Mouse (Mus musculus) Patski (cell line): Measurements from ENCODE around the gene Pfkfb2. TPM values are rescaled to one million over a fixed set of nuclear protein-coding genes. Genes with fewer than 3 reads are reported as not detected.

ENCODE experiments used
- ATAC-seq: fragments of 100-300 bp; one replicate; pipeline ENCODE4 v1.8.0; 2021
- CTCF ChIA-PET: fragments of 350-600 bp; sonication (Branson Sonifier 250); formaldehyde crosslinking; loops from one replicate; lab custom pipeline; 2022; ENCODE audit warnings: inconsistent platforms; lab: Charles Lee
- POLR2A ChIA-PET: fragments of 350-600 bp; sonication (Branson Sonifier 250); formaldehyde crosslinking; loops from one replicate; lab custom pipeline; 2022; ENCODE audit warnings: antibody characterized with exemption, inconsistent platforms; lab: Charles Lee
- DNase-seq: peaks from one replicate; pipeline ENCODE4 v3.0.0-alpha.2; 2011; ENCODE audit warnings: low read depth, low spot score
- H3K27me3 ChIP-seq: fragments of 371-371 bp; one replicate; pipeline ENCODE4 v1.5.1; 2021
- CTCF ChIP-seq: fragments of 100-300 bp; IDR thresholded peaks from one replicate; pipeline ENCODE4 v1.5.1; 2021
- in situ Hi-C: fragments of 300-500 bp; cut with MboI; formaldehyde crosslinking; loops from 3 replicates; pipeline ENCODE4 v1.11.1; 2018; ENCODE audit warnings: low pct_unique_long_range_greater_than_20kb, mixed read lengths
- polyA plus RNA-seq: library from polyadenylated mRNA; unstranded; gene quantifications from one replicate; pipeline ENCODE4 v1.2.3, GENCODE M21; 2021

Pfkfb2 gene
- polyA plus RNA-seq, 1 experiment from 2014 or later = 26.0 TPM

GRCm38 (mm10) chr1:130761597-130761996, 32.5 kb upstream of the Pfkfb2 start:
- ATAC-seq = no peak
- no peak for TF ChIP-seq CTCF
- DNase-seq = no peak
- CTCF ChIA-PET = no interaction called here
- in situ Hi-C loops = no loop called here
- POLR2A ChIA-PET = no interaction called here
- H3K27me3 ChIP-seq = no peaks in the 10 kb centered on the region

- ATAC-seq (no peak), DNase-seq (no peak)
- in situ Hi-C loops = no loop called here
- H3K27me3 ChIP-seq = no peaks in the 10 kb centered on the region
- TF ChIP-seq CTCF = no peak
- ChIA-PET CTCF (no interaction called here), POLR2A (no interaction called here)
Measured at GRCm38 (mm10) chr1:130759689-130760088, 30.6 kb upstream of the Pfkfb2 start.

- ChIA-PET POLR2A (no interaction called here), CTCF (no interaction called here)
- TF ChIP-seq CTCF = no peak
- H3K27me3 ChIP-seq = no peaks in the 10 kb centered on the region
- ATAC-seq (no peak), DNase-seq (no peak)
- in situ Hi-C loops = no loop called here
Measured at GRCm38 (mm10) chr1:130746819-130747218, 17.8 kb upstream of the Pfkfb2 start.

GRCm38 (mm10) chr1:130745591-130745990, 16.5 kb upstream of the Pfkfb2 start:
- DNase-seq (no peak), ATAC-seq (no peak)
- POLR2A ChIA-PET = no interaction called here
- in situ Hi-C loops = no loop called here
- no peaks in the 10 kb centered on the region for H3K27me3 ChIP-seq
- CTCF ChIA-PET = no interaction called here
- TF ChIP-seq CTCF = no peak

- in situ Hi-C loops = no loop called here
- ATAC-seq (no peak), DNase-seq (no peak)
- TF ChIP-seq CTCF = no peak
- POLR2A ChIA-PET = no interaction called here
- CTCF ChIA-PET = interaction anchor here (1.0 kb wide), 1 partner anchor 46 kb away, joined by 3 read pairs; no protein-coding TSS in a partner anchor
- H3K27me3 ChIP-seq = no peaks in the 10 kb centered on the region
Measured at GRCm38 (mm10) chr1:130744961-130745360, 15.9 kb upstream of the Pfkfb2 start.

- no peak for DNase-seq
- no peak for TF ChIP-seq CTCF
- no peak for ATAC-seq
- in situ Hi-C loops = no loop called here
- no peaks in the 10 kb centered on the region for H3K27me3 ChIP-seq
- CTCF ChIA-PET = no interaction called here
- POLR2A ChIA-PET = no interaction called here
Measured at GRCm38 (mm10) chr1:130744217-130744616, 15.2 kb upstream of the Pfkfb2 start.

GRCm38 (mm10) chr1:130743775-130744174, 14.7 kb upstream of the Pfkfb2 start:
- no peak for DNase-seq
- POLR2A ChIA-PET = no interaction called here
- CTCF ChIA-PET = no interaction called here
- no peak for ATAC-seq
- in situ Hi-C loops = no loop called here
- no peaks in the 10 kb centered on the region for H3K27me3 ChIP-seq
- no peak for TF ChIP-seq CTCF

GRCm38 (mm10) chr1:130742201-130742600, 13.1 kb upstream of the Pfkfb2 start:
- in situ Hi-C loops = no loop called here
- TF ChIP-seq CTCF = no peak
- no peaks in the 10 kb centered on the region for H3K27me3 ChIP-seq
- ChIA-PET POLR2A (interaction anchor here (0.6 kb wide), 1 partner anchor 23 kb away, joined by 3 read pairs; no protein-coding TSS in a partner anchor), CTCF (no interaction called here)
- no peak for ATAC-seq
- DNase-seq = no peak

- in situ Hi-C loops = no loop called here
- ATAC-seq = no peak
- ChIA-PET CTCF (no interaction called here), POLR2A (interaction anchor here (0.7 kb wide), 1 partner anchor 9 kb away, joined by 4 read pairs; the partner anchor contains the start of gene AA986860)
- no peak for TF ChIP-seq CTCF
- H3K27me3 ChIP-seq = no peaks in the 10 kb centered on the region
- DNase-seq = no peak
Measured at GRCm38 (mm10) chr1:130740781-130741720, 12.0 kb upstream of the Pfkfb2 start.

GRCm38 (mm10) chr1:130740227-130740648, 11.2 kb upstream of the Pfkfb2 start:
- ATAC-seq = peak; percentile 45
- no peak for DNase-seq
- CTCF ChIA-PET = no interaction called here
- no peak for TF ChIP-seq CTCF
- in situ Hi-C loops = no loop called here
- POLR2A ChIA-PET = interaction anchor here (0.7 kb wide), 1 partner anchor 8 kb away, joined by 4 read pairs; the partner anchor contains the start of gene AA986860
- H3K27me3 ChIP-seq = no peaks in the 10 kb centered on the region

- CTCF ChIA-PET = interaction anchor here (0.9 to 1.0 kb wide), 2 partner anchors 41 to 106 kb away, joined by 3 read pairs; no protein-coding TSS in a partner anchor
- ATAC-seq = no peak
- in situ Hi-C loops = no loop called here
Measured at GRCm38 (mm10) chr1:130739636-130740035, 10.6 kb upstream of the Pfkfb2 start.

More at GRCm38 (mm10) chr1:130739636-130740035, 10.6 kb upstream of the Pfkfb2 start:
- TF ChIP-seq CTCF = no peak
- POLR2A ChIA-PET = no interaction called here
- no peak for DNase-seq
- H3K27me3 ChIP-seq = no peaks in the 10 kb centered on the region
